Mouse (Mus musculus) embryonic fibroblast, embryonic 13.5 days (primary cell): ENCODE measurements around the gene Nav3.

Experiments
- CTCF ChIP-seq: IDR thresholded peaks from 2 replicates; pipeline ENCODE4 v1.5.1; 2011; ENCODE audit warnings: mild to moderate bottlenecking, control low read depth, low read length, moderate library complexity, borderline replicate concordance; ENCODE audit not compliant: insufficient read depth
- POLR2A ChIP-seq: IDR thresholded peaks from 2 replicates; pipeline ENCODE4 v1.6.1; 2011; ENCODE audit warnings: low read depth, mild to moderate bottlenecking, control low read depth, low read length, moderate library complexity

GRCm38 (mm10) chr10:109651516-109651915 is 804.5 kb downstream of the Nav3 start:
- TF ChIP-seq CTCF (no peak), POLR2A (no peak)
